Mouse (Mus musculus): Measurements from ENCODE around the gene Hspa1l.
"Not testable (repeated sequence)": the region's sequence is repeated elsewhere in the genome, so short reads cannot be mapped to it uniquely, and the experiment has no call there.

Gene Hspa1l

DNA sequence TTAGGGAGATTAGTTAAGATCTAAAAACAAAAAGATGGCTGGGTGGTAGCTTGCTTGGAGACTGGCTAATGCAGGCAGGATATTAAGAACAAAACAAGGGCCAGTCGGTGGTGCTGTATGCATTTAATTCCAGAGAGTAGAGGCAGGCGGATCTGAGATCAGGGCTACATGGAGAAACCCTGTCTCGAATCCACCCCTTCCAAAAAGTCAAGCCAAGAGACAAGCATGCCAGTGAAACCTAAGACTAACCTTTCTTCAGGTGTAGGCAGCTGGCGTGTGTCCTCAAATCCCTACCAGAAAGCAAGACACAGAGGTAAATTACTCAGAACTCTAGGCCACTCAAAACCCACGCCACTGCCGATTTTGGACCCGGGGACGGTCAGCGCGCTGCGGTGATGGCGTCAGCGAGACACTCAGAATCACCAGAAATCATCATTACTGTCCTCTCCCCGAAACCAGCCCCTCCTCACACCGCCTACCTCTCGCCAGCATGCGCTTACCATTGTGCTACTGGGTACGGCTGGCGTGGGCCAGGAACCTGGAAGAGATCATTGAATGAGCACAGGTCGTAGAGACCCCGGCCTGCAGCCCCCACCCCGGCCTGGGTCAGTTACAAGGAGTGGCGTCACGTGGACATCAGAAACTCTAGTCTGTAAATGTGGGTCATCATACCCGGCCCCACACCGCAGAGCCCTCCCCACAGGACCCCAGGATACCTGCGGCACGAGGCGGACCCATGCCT is 20.7 kb upstream of the Hspa1l start:
- peak; percentile 34 for DNase-seq (ENCODE audit: low spot score)

DNA sequence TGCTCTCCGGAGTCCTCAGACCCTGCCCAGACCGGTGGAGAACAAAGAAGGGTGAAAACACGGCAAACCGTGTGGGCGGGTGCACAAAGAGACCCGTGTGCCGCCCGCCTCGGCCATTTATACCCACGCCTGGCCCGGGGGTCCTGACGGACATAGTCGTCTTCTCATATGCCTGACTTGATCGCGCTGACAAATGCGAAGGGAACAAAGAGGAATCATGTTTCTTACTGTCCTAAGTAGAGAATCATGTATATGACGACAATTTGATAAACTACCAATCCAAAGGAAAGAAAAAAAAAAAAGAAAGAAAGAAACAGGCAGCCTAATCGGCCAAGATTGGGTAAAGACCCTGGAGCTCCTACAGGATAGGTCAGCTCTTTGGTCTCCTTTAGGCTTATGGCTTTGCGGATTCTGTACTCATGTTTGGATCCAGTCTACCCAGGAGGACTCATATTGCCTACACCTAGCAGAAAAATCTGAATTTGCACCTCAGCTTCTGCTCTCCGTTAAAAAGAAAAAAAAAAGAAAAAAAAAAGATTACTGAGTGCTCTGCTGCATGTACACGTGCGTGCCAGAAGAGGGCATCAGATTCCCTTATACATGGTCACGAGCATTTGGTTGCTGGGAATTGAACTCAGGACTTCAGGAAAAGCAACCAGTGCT is 20.0 kb upstream of the Hspa1l start:
- peak; percentile 86 for DNase-seq (ENCODE audit: low spot score)

DNA sequence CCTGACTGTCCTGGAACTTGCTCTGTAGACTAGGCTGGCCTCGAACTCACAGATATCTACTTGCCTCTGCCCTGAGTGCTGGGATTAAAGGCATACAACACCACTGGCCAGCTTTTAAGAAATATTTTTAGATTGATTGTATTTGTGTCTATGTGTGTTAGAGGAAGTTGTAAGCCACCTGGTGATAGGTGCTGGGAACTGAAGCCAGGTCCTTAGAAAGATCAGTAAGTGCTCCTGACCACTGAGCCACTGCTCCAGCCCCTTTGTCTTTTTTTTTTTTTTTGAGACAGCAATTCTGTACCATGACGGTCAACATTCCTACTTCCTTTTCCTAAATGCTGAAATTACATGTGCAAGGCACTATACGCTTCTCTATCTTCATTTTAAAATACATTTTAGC is 19.2 kb upstream of the Hspa1l start:
- DNase-seq (ENCODE audit: low spot score) = no peak

DNA sequence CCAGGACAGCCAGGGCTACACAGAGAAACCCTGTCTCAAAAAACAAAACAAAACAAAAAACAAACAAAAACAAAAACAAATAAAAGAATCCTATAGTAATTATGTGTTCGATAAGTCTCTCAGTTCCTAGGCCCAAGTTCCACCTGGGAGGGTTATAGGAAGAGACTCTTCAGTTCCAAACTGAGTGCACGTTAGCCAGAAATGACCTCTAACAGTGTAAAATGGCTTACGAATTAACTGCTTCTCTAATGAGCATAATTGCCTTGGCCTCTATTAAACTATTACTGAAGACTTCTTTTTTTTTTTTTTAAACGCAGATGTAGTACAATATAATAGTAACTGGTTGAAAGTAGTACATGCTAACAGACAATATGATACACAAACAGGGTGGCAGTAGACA is 18.6 kb upstream of the Hspa1l start:
- no peak for DNase-seq (ENCODE audit: low spot score)

- no peak for DNase-seq (ENCODE audit: low spot score)
Observed at GRCm38 (mm10) chr17:34954831-34955230, 17.7 kb upstream of the Hspa1l start.

DNA sequence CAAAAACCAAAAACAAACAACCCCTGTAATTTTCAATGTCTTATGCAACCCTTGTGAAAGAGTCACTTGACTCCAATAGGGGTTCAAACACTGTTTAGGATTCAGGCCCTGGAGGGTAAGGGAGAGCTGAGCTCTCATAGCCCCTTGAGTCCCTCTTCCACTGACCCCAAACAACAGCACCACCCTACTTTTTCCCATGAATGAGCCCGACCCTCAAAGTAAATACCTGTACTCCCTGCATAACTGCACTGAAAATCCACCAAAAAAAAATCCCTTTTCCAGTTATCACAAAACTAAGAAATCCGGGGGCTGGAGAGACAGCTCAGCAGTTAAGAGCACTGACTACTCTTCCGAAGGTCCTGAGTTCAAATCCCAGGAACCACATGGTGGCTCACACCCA is 16.6 kb upstream of the Hspa1l start:
- no peak for DNase-seq (ENCODE audit: low spot score)

- no peak for DNase-seq (ENCODE audit: low spot score)
Observed at GRCm38 (mm10) chr17:34956340-34956739, 16.2 kb upstream of the Hspa1l start.

- DNase-seq (ENCODE audit: low spot score) = not testable (repeated sequence)
Observed at GRCm38 (mm10) chr17:34957291-34957690, 15.2 kb upstream of the Hspa1l start.

DNA sequence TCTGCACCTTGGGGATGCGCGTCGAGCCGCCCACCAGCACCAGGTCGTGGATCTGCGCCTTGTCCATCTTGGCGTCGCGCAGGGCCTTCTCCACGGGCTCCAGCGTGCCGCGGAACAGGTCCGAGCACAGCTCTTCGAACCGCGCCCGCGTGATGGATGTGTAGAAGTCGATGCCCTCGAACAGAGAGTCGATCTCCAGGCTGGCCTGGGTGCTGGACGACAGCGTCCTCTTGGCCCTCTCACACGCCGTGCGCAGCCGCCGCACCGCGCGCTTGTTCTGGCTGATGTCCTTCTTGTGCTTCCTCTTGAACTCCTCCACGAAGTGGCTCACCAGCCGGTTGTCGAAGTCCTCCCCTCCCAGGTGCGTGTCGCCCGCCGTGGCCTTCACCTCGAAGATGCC is 14.5 kb upstream of the Hspa1l start:
- DNase-seq (ENCODE audit: low spot score) = not testable (repeated sequence)

DNA sequence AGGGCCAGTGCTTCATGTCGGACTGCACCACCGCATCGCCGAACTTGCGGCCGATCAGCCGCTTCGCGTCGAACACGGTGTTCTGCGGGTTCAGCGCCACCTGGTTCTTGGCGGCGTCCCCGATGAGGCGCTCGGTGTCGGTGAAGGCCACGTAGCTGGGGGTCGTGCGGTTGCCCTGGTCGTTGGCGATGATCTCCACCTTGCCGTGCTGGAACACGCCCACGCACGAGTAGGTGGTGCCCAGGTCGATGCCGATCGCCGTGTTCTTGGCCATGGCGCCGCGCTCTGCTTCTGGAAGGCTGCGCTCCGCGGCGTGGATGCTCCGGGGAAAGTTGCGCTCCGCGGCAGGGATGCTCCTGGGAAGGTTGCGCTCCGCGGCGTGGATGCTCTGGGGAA is 13.8 kb upstream of the Hspa1l start:
- DNase-seq (ENCODE audit: low spot score) = not testable (repeated sequence)

DNA sequence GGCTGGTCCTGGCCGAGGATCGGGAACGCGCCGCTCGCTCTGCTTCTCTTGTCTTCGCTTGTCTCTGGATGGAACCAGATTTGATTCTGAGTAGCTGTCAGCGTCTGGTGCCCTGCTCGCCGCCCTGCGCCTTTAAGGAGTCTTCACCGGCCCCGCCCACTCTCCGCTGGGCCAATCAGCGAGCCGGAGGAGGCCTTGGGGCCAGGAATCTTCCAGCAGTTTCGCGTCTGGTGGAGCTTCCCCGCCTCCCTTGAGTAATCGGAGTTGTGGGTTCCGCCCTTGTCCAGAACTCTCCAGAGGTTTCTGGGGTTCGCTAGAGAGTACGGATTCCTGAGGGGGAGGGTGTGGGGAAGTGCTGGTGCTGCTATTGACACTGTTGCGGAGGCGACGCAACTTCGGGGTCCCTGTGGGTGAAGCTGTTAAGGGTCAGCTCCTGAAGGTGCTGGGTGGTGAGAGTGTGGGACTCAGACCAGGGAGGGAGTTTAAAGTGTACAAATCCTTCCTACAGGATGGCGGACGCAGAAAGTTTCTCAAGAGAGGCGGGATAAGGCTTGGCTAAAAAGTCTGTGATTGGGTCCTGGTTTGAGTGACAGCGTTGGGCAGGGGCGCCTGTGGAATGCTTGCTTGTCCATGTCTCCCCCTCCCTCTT is 13.2 kb upstream of the Hspa1l start, which contains the start of gene Hspa1b:
TSS of gene Hspa1b (minus strand) at position 109 of the 649 bp plus-strand sequence.
- peak; percentile 92 for DNase-seq (ENCODE audit: low spot score)

GRCm38 (mm10) chr17:34959881-34960515 is 12.5 kb upstream of the Hspa1l start:
- DNase-seq (ENCODE audit: low spot score) = peak; percentile 72

DNA sequence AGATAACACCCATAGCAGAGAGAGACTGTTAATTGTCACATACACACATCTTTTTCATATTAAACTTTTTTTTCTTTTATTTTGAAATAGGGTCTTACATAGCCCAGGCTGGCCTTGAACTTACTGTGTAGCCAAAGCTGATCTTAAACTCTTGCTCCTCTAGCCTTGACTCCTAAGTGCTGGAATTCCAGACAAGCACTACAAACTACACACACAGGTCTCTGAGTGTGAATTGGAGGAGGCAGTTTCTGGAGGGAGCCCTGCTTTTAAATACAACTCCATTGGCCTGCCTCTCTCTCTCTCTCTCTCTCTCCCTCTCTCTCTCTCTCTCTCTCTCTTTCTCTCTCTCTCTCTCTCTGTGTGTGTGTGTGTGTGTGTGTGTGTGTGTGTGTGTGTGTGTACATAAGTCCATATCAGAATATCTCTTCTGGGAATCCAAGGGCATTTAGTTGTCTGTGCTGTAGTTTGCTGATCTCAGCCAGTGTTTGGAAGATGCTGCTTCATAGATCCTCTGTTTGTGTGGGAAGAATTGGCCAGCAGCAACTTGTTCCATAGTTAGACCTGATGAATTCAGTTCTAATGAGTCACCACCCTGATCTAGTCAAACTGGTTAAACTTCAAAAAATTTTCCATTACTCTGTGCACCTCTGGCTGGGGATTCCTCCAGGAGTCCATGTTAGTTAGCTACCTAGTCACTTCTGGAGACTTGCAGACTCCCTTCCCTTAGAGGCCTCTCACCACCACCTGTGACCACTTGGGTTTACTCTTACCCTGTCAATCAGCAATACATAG is 11.6 kb upstream of the Hspa1l start:
- no peak for DNase-seq (ENCODE audit: low spot score)

GRCm38 (mm10) chr17:34962125-34962524 is 10.4 kb upstream of the Hspa1l start:
- DNase-seq (ENCODE audit: low spot score) = no peak

DNA sequence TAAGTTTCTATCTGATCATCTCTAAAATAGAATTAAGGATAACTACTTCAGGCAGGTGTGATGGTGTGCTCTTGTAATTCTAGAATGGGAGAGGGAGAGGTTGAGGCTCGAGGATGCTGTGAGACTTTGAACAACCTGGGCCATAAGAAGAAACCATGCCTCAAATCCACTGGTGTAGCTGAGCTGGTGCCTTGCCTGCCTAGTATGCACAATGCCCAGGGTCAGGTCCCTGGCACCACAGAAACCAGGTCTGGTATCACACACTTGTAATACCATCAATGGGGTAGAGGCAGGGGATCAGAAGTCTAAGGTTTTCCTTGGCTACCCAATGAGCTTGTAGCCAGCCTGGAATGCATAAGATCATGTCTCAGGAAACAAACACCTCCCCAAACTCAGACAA is 9.7 kb upstream of the Hspa1l start:
- DNase-seq (ENCODE audit: low spot score) = no peak

DNA sequence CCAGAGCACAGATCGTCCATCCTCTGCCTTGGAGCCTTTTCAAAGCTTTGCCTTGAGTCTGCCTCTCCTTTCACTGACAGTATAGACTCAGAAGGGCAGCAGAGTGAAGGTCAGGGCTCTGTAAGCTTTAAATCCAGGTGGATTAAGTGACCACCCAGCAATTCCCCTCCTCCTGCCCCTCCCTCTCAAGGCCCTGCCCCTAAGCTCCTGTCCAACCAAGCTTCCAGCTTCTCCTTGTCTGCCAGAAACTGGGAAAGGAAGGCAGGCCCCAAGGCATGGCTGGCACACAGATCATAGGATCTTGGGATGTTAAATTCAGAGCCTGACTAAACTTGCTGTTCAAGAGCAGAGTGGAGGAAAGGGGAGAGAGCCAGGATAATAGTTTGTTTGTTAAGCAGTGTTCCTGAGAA is 7.9 kb upstream of the Hspa1l start:
- DNase-seq (ENCODE audit: low spot score) = no peak

DNA sequence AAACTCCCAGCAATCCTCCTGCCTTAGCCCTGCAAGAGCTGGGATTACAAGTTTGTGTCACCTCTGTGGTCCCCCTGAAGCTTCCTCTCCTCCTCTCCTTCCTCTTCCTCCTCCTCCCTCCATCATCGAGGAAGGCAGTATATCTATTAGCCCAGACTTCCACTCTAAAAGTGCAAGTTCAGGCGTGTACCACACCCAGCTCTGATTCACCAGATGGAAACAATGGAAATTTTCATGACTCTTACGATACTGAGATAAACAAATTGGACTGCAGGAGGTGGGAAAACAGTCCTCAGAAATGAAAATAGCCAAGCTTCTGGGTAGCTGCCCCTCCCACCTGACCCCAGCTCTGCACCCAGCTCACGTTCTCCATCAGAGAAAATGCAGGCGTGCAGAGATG is 6.9 kb upstream of the Hspa1l start:
- no peak for DNase-seq (ENCODE audit: low spot score)

GRCm38 (mm10) chr17:34969822-34970221 is 2.7 kb upstream of the Hspa1l start, which contains the start of gene Gm20481:
Gene Gm20481 (plus strand): TSS chr17:34969912.
- not testable (repeated sequence) for DNase-seq (ENCODE audit: low spot score)

GRCm38 (mm10) chr17:34970850-34971249 is 1.7 kb upstream of the Hspa1l start:
- DNase-seq (ENCODE audit: low spot score) = not testable (repeated sequence)

- DNase-seq (ENCODE audit: low spot score) = not testable (repeated sequence)
Observed at GRCm38 (mm10) chr17:34971694-34972068, 822 bp upstream of the Hspa1l start.

DNA sequence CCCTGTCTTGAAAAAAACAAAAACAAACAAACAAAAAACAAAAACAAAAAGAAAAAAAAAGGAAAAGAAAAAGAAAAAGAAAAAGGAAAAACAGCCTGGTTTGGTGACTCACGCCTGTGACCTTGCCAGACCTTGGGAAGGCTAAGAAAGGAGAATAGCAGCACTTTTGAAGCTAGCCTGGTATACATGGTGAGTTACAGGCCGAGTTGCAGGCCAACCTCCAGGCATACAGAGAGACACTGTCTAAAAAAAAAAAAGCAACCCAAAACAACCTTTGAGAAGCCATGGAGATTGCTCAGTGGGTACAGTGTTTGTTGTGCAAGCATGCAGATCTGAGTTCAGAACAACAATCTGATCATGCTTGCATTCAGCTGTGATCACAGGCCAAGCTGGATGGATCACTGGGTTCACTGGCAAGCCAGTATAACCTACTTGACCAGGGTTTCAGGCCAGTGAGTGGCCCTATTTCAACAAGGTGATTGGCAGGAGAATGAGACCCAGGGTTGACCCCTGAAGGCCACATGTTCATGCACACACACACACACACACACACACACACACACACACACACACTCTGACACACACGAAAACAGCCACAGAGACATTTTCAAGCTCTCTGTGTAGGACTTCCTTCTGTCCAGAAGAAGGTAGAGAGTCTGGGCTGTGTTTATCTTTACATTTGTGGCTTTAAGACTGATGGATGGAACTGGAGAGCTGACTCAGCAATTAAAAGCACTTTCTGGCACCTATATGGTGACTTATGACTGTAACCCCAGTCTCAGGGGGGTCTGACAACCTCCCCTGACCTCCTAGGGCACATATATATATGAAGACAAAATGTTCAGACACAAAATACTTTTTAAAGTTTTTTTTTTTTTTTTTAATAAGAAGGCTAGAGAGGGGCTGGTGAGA is 3.3 kb downstream of the Hspa1l start:
- no peak for DNase-seq (ENCODE audit: low spot score)
